Mouse (Mus musculus): ENCODE data around the gene Grhl3. TPM values are rescaled to one million over a fixed set of nuclear protein-coding genes. Genes with fewer than 3 reads are reported as not detected.

Gene Grhl3
- total and polyA plus RNA-seq, 3 experiments = not detected

DNA sequence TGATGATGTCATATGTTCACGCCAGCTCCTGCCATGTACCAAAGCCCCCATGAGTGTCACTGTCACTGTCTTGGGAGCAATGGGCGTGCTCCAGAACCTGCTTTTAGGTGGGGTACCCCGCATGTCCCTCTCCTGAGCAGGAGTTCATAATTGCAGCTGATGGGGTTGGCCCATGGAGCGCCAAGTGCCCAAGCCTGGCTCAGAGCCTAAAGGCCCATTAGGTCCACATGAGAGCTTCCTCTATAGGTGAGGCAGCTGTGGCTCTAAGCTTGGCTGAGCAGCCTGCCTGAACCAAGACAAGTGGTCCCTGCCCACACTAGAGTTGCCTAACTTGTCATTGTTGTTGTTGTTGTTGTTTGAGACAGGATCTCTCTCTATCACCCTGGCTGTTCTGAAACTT is 26.6 kb downstream of the Grhl3 start:
- Histone ChIP-seq H3K27me3 (replicated peaks) (peaks cover 32% of the 10 kb centered on the region), H3K4me1 (ENCODE audit: control insufficient read depth in 1 of 2, insufficient read depth in 2 of 2) (peaks cover 3 to 22% of the 10 kb centered on the region in 2 experiments; a peak in 3 of 4 replicates), H3K27ac (ENCODE audit: insufficient read depth, low read depth) (no peak overlapping the region), H3K79me2 (replicated peaks; ENCODE audit: control insufficient read depth, extremely low read depth, insufficient read depth, poor library complexity, severe bottlenecking) (no peaks in the 10 kb centered on the region), H3K9ac (ENCODE audit: insufficient read depth, low read depth) (no peak overlapping the region), H3K9me3 (replicated peaks; ENCODE audit: low read length) (no peaks in the 10 kb centered on the region), H3K36me3 (replicated peaks in 1 of 2; ENCODE audit: control insufficient read depth in 1 of 2, insufficient read depth in 1 of 2, low read length in 1 of 2) (no peaks in the 10 kb centered on the region), H3K4me3 (replicated peaks in 1 of 3; ENCODE audit: low read depth in 2 of 3, low read length in 2 of 3, poor library complexity in 1 of 3) (no peak overlapping the region), H3K4me2 (ENCODE audit: insufficient read depth, low read depth, poor library complexity, severe bottlenecking) (no peak overlapping the region)
- dilution Hi-C loops (cut with MboI; ENCODE audit: extremely low pct_ligation_motif_present, extremely low pct_unique_long_range_greater_than_20kb, low sequenced_read_pairs) (no loop called here), in situ Hi-C loops (cut with MboI; ENCODE audit: low pct_ligation_motif_present, low pct_unique_long_range_greater_than_20kb, low sequenced_read_pairs) (no loop called here)
- no peak for TF ChIP-seq POLR2AphosphoS2 (IDR thresholded peaks at IDR 0.05; ENCODE audit: low read depth, low read length)
- TF ChIP-seq MYC (IDR thresholded peaks at IDR 0.05; ENCODE audit: low read depth, low read length) = no peak
- TF ChIP-seq USF2 (conservative IDR thresholded peaks at IDR 0.05; ENCODE audit: low read depth, low read length) = no peak
- TF ChIP-seq CTCF (conservative IDR thresholded peaks at IDR 0.05 in 1 of 2, IDR thresholded peaks at IDR 0.05 in 1 of 2; ENCODE audit: low read depth in 2 of 2, low read length in 2 of 2) = no peak
- no peak for TF ChIP-seq RCOR1 (conservative IDR thresholded peaks at IDR 0.05; ENCODE audit: low read depth, low read length)
- no peak for DNase-seq (ENCODE audit: extremely low read depth)

- Histone ChIP-seq H3K9me3 (replicated peaks; ENCODE audit: low read length) (no peaks in the 10 kb centered on the region), H3K79me2 (replicated peaks; ENCODE audit: control insufficient read depth, extremely low read depth, insufficient read depth, poor library complexity, severe bottlenecking) (no peaks in the 10 kb centered on the region), H3K27ac (ENCODE audit: insufficient read depth, low read depth) (no peak overlapping the region), H3K4me1 (ENCODE audit: control insufficient read depth in 1 of 2, insufficient read depth in 2 of 2) (peaks cover 3 to 22% of the 10 kb centered on the region in 2 experiments; a peak in 3 of 4 replicates), H3K9ac (ENCODE audit: insufficient read depth, low read depth) (no peak overlapping the region), H3K4me2 (ENCODE audit: insufficient read depth, low read depth, poor library complexity, severe bottlenecking) (no peak overlapping the region), H3K27me3 (replicated peaks) (peaks cover 25% of the 10 kb centered on the region), H3K4me3 (replicated peaks in 1 of 3; ENCODE audit: low read depth in 2 of 3, low read length in 2 of 3, poor library complexity in 1 of 3) (no peak overlapping the region), H3K36me3 (replicated peaks in 1 of 2; ENCODE audit: control insufficient read depth in 1 of 2, insufficient read depth in 1 of 2, low read length in 1 of 2) (no peaks in the 10 kb centered on the region)
- peak; percentile 61 for TF ChIP-seq NRF1 (IDR thresholded peaks at IDR 0.05; ENCODE audit: low read depth, low read length)
- no peak for TF ChIP-seq TCF12 (IDR thresholded peaks at IDR 0.05; ENCODE audit: low read depth, low read length)
- dilution Hi-C loops (cut with MboI; ENCODE audit: extremely low pct_ligation_motif_present, extremely low pct_unique_long_range_greater_than_20kb, low sequenced_read_pairs) = no loop called here
- in situ Hi-C loops (cut with MboI; ENCODE audit: low pct_ligation_motif_present, low pct_unique_long_range_greater_than_20kb, low sequenced_read_pairs) = no loop called here
- DNase-seq (ENCODE audit: extremely low read depth) = no peak
Observed at GRCm38 (mm10) chr4:135546008-135546407, 27.4 kb downstream of the Grhl3 start.

GRCm38 (mm10) chr4:135545080-135545511 is 28.3 kb downstream of the Grhl3 start:
- Histone ChIP-seq H3K79me2 (replicated peaks; ENCODE audit: control insufficient read depth, extremely low read depth, insufficient read depth, poor library complexity, severe bottlenecking) (no peaks in the 10 kb centered on the region), H3K27me3 (replicated peaks) (peaks cover 17% of the 10 kb centered on the region), H3K9me3 (replicated peaks; ENCODE audit: low read length) (no peaks in the 10 kb centered on the region), H3K36me3 (replicated peaks in 1 of 2; ENCODE audit: control insufficient read depth in 1 of 2, insufficient read depth in 1 of 2, low read length in 1 of 2) (no peaks in the 10 kb centered on the region), H3K27ac (ENCODE audit: insufficient read depth, low read depth) (no peak overlapping the region), H3K9ac (ENCODE audit: insufficient read depth, low read depth) (no peak overlapping the region), H3K4me1 (ENCODE audit: control insufficient read depth in 1 of 2, insufficient read depth in 2 of 2) (peaks cover 3 to 22% of the 10 kb centered on the region in 2 experiments; a peak in 3 of 4 replicates), H3K4me2 (ENCODE audit: insufficient read depth, low read depth, poor library complexity, severe bottlenecking) (no peak overlapping the region), H3K4me3 (replicated peaks in 1 of 3; ENCODE audit: low read depth in 2 of 3, low read length in 2 of 3, poor library complexity in 1 of 3) (peak overlapping the region in 1 of 3 experiments; percentile 21)
- TF ChIP-seq IRF4 (IDR thresholded peaks at IDR 0.05; ENCODE audit: low read depth, low read length) (peak; percentile 29; the same call in 1 of the 2 replicates), TCF12 (IDR thresholded peaks at IDR 0.05; ENCODE audit: low read depth, low read length) (0 out of 2 replicates have a peak, but pooled peaks have one; percentile 6), ZKSCAN1 (IDR thresholded peaks at IDR 0.05; ENCODE audit: borderline replicate concordance, low read depth, low read length) (no peak)
- in situ Hi-C loops (cut with MboI; ENCODE audit: low pct_ligation_motif_present, low pct_unique_long_range_greater_than_20kb, low sequenced_read_pairs) (no loop called here), dilution Hi-C loops (cut with MboI; ENCODE audit: extremely low pct_ligation_motif_present, extremely low pct_unique_long_range_greater_than_20kb, low sequenced_read_pairs) (no loop called here)
- peak; percentile 25 for DNase-seq (ENCODE audit: extremely low read depth)
